Mouse (Mus musculus): Measurements from ENCODE around the gene Rnf5. TPM values are rescaled to one million over a fixed set of nuclear protein-coding genes. Genes with fewer than 3 reads are reported as not detected.

The Rnf5 gene
- polyA plus RNA-seq (2016; fragmentation: Nextera tagmentation; extraction: Ambion mirVana): 240 and 243 TPM in 2 replicates

DNA sequence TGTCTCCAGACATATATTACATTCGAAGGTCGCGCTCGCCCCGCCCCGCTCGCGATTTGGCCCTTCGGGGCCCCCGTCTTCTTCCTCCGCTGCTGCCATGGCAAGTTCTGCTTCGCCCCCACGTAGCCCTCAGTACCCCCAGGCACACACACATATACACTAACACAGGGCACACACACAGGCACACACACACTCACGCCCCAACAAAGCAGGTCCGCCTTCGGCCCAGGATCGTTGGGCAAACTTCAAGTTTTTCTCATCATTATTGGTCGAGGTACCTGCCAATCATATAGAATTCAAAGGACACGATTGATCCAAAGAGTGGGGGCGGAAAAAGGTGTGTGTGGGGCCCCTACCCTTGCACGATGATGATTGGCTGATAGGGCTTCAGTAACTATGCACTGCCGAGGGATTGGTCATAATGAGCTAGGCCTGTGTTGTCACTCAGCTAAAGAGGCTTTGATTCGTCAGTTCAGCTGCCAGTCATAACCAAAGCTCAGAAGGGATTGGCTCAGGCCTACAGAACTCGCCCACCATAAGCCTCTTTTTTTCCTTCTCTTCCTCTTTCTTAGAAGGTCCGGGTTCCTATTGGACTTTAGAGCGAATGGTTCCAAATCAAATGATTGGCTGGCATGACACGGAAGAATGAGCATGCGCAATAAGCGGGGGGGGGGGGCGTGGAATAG is at the start of gene Rnf5:
Gene Rnf5, minus strand, starts transcription at position 316 of the 686 bp plus-strand sequence.
- Histone ChIP-seq H3K27ac (replicated peaks) (peak within 1 kb of the TSS; percentile 94), H3K4me1 (peaks cover 46% of the 10 kb centered on the region), H3K9ac (replicated peaks) (peak within 1 kb of the TSS; percentile 99), H3K4me3 (peak within 1 kb of the TSS; percentile 99), H3K36me3 (peaks cover 28% of the 10 kb centered on the region), H3K27me3 (no peaks in the 10 kb centered on the region), H3K9me3 (no peaks in the 10 kb centered on the region), H3K4me2 (replicated peaks) (peak within 1 kb of the TSS; percentile 99)
- WGBS: under 1% methylated on average over 30 of the region's 30 CpGs
- ATAC-seq (ENCODE audit: low FRiP score, low read depth): peak; percentile 94

DNA sequence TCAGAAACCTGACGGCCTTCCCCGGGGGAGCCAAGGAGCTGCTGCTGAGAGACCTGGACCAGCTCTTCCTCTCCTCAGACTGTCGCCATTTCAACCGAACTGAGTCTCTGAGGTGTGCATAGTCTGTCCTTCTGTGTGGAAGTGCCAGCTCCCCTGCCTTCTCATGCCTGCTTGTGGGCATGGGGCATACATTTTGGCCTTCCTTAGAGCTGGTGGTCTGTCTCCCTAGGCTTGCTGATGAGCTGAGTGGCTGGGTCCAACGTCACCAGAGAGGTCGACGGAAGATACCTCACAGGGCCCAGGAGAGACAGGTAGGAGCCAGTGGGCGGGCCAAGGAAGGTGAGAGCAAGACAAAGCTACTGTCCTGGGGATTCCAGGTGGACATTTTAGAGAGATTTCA is 49.5 kb upstream of the Rnf5 start:
- no peaks in the 10 kb centered on the region for H3K9me3 ChIP-seq
- H3K4me3 ChIP-seq: no peak overlapping the region
- H3K27me3 ChIP-seq: no peaks in the 10 kb centered on the region
- WGBS: 91% methylated on average over 8 of the region's 8 CpGs
- no peak overlapping the region for H3K4me2 ChIP-seq (replicated peaks)
- H3K9ac ChIP-seq (replicated peaks): no peak overlapping the region
- no peak overlapping the region for H3K27ac ChIP-seq (replicated peaks)
- ATAC-seq (ENCODE audit: low FRiP score, low read depth): no peak
- peaks cover 62% of the 10 kb centered on the region for H3K36me3 ChIP-seq
- H3K4me1 ChIP-seq: peaks cover 7% of the 10 kb centered on the region

DNA sequence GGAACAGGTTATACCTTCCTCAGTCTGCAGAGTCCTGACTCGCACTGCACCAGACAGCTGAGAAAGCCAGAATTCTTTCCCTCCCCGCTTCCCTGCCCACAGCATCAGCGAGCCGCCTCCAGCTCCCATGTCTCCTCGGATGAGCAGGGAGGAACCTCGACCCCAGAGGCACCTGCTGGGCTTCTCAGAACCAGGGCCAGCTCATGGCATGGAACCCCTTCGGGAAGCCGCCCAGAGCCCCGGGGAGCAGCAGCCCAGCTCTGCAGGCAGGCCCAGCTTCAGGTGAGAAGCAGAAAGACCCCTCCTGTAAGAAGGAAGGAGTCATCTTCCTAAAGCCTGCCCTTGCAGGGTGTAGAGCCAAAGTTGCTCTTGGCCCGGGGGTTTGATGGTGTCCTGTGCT is 49.1 kb upstream of the Rnf5 start:
- Histone ChIP-seq H3K4me2 (replicated peaks) (no peak overlapping the region), H3K9ac (replicated peaks) (no peak overlapping the region), H3K36me3 (peaks cover 62% of the 10 kb centered on the region), H3K27me3 (no peaks in the 10 kb centered on the region), H3K4me1 (peaks cover 11% of the 10 kb centered on the region), H3K4me3 (no peak overlapping the region), H3K27ac (replicated peaks) (no peak overlapping the region), H3K9me3 (no peaks in the 10 kb centered on the region)
- ATAC-seq (ENCODE audit: low FRiP score, low read depth): no peak
- 89% methylated on average over 10 of the region's 10 CpGs for WGBS

DNA sequence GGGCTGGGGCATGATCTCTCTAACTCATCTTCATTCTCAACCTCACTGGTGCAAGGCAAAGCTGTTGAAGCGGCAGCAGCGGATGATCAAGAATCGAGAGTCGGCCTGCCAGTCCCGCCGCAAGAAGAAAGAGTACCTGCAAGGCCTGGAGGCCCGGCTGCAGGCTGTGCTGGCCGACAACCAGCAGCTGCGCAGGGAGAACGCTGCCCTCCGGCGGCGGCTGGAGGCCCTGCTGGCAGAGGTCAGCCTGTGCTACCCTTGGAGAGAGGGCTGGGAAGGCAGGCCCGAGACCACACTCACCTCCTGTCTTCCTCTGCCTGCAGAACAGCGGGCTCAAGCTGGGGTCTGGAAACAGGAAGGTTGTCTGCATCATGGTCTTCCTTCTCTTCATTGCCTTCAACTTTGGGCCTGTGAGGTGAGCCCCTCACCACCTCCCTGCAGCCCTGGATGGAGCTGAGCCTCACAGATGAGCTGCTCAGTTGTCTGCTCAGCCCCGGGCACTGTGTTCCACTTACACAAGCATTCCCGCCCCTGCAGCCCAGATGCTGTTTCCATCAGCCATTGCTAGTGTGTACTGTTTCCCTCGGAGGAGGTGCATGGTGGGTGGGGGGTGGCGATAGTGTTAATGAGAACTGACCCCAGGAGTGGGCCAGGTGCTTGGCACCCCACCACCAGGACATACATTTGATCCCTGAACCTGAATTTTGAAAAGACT is 48.2 kb upstream of the Rnf5 start:
- H3K27ac ChIP-seq (replicated peaks): no peak overlapping the region
- H3K4me1 ChIP-seq: peaks cover 12% of the 10 kb centered on the region
- no peak overlapping the region for H3K4me2 ChIP-seq (replicated peaks)
- H3K36me3 ChIP-seq: peaks cover 62% of the 10 kb centered on the region
- WGBS: 45% methylated on average over 19 of the region's 19 CpGs
- no peaks in the 10 kb centered on the region for H3K9me3 ChIP-seq
- no peak overlapping the region for H3K9ac ChIP-seq (replicated peaks)
- ATAC-seq (ENCODE audit: low FRiP score, low read depth): no peak
- no peak overlapping the region for H3K4me3 ChIP-seq
- no peaks in the 10 kb centered on the region for H3K27me3 ChIP-seq

DNA sequence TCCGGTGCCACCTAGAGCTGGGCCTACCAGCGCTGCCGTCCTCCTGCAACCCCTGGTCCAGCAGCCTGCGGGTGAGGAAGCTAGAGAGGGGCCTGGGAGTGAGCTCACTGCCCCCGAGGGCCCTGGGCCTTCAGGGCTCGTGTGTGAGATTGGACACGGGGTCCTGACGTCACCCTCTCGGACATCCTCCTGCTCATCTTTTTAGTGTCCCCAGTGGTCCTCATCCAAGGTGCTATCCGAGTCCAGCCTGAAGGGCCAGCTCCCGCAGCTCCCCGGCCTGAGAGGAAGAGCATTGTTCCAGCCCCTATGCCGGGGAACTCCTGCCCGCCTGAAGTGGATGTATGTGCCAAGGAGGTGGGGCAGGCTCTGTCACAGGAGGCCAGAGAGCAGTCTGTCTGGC is 47.3 kb upstream of the Rnf5 start:
- WGBS: 92% methylated on average over 14 of the region's 14 CpGs
- no peak for ATAC-seq (ENCODE audit: low FRiP score, low read depth)

DNA sequence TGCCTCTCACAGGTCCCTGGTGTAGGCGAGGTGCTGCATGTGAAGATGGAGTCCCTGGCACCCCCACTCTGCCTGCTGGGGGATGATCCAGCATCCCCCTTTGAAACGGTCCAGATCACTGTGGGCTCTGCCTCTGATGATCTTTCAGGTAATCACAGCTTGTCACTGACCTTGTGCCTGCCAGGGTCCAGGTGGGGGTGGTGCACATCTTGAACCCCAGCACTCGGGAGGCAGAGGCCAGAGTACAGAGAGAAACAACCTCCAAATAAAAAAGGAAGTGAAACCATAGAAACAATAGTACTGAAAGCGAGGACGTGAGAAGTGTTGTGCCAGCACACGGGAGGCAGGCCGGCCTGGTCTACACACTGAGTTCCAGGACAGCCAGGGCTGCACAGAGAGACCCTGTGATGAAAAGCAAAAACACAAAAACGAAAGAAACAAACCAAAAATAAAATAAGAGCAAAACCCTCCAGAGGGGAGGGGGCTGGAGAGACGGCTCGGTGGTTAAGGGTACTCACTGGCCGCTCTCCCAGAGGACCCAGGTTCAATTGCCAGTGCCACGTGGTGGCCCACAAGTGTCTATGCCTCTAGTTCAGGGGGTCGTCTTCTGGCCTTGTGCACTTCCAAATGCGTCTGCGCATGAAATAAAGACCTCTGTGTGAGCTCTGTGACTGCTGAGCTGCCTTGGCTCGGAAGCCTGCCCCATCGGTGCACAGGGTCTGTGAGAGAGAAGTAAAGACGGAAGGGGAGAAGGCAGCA is 45.8 kb upstream of the Rnf5 start:
- Histone ChIP-seq H3K4me1 (peaks cover 31% of the 10 kb centered on the region), H3K9me3 (no peaks in the 10 kb centered on the region), H3K27ac (replicated peaks) (no peak overlapping the region), H3K4me3 (no peak overlapping the region), H3K4me2 (replicated peaks) (no peak overlapping the region), H3K9ac (replicated peaks) (no peak overlapping the region), H3K36me3 (peaks cover 53% of the 10 kb centered on the region), H3K27me3 (no peaks in the 10 kb centered on the region)
- ATAC-seq (ENCODE audit: low FRiP score, low read depth): no peak
- 91% methylated on average over 18 of the region's 18 CpGs for WGBS

More for the DNA sequence above, 47.3 kb upstream of the Rnf5 start:
- Histone ChIP-seq H3K27ac (replicated peaks) (no peak overlapping the region), H3K4me3 (no peak overlapping the region), H3K9me3 (no peaks in the 10 kb centered on the region), H3K4me1 (peaks cover 20% of the 10 kb centered on the region), H3K27me3 (no peaks in the 10 kb centered on the region), H3K9ac (replicated peaks) (no peak overlapping the region), H3K4me2 (replicated peaks) (no peak overlapping the region), H3K36me3 (peaks cover 62% of the 10 kb centered on the region)

DNA sequence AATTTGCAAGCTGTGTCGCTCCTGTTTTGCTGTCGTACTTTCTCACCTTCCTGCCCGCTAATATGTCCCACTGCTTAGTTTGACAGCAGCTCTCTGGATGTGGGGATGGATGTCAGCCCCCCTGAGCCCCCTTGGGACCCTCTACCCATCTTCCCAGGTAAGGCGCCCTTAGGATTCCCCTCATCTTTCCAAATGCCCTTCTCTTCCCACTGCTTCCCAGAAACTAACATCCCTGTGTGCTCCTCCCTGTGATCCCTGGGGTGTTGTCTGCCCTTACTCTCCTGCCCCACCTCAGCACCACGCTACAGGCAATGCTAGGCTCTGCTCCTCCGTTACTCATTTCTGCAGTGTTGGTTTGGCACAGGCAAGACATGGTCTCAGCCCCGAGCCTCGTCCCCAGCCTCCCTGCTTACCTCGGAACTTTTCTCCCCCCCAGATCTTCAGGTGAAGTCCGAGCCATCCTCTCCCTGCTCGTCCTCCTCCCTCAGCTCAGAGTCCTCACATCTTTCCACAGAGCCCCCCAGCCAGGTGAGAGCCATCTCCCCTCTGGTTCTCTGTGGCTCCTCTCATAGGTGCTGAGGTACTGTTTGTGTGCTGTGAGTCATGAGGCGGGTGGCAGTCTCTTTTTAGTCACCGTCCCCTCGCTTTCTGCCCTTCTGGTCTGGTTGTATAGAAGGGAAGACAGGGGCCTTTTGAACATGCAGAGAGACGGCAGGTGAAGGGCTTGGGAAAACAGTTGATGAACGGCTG is 44.8 kb upstream of the Rnf5 start:
- Histone ChIP-seq H3K27ac (replicated peaks) (no peak overlapping the region), H3K36me3 (peaks cover 45% of the 10 kb centered on the region), H3K9me3 (no peaks in the 10 kb centered on the region), H3K4me1 (peaks cover 36% of the 10 kb centered on the region), H3K4me2 (replicated peaks) (peak overlapping the region; percentile 84), H3K4me3 (peak overlapping the region; percentile 97), H3K27me3 (no peaks in the 10 kb centered on the region), H3K9ac (replicated peaks) (peak overlapping the region; percentile 94)
- no peak for ATAC-seq (ENCODE audit: low FRiP score, low read depth)
- 86% methylated on average over 16 of the region's 16 CpGs for WGBS

DNA sequence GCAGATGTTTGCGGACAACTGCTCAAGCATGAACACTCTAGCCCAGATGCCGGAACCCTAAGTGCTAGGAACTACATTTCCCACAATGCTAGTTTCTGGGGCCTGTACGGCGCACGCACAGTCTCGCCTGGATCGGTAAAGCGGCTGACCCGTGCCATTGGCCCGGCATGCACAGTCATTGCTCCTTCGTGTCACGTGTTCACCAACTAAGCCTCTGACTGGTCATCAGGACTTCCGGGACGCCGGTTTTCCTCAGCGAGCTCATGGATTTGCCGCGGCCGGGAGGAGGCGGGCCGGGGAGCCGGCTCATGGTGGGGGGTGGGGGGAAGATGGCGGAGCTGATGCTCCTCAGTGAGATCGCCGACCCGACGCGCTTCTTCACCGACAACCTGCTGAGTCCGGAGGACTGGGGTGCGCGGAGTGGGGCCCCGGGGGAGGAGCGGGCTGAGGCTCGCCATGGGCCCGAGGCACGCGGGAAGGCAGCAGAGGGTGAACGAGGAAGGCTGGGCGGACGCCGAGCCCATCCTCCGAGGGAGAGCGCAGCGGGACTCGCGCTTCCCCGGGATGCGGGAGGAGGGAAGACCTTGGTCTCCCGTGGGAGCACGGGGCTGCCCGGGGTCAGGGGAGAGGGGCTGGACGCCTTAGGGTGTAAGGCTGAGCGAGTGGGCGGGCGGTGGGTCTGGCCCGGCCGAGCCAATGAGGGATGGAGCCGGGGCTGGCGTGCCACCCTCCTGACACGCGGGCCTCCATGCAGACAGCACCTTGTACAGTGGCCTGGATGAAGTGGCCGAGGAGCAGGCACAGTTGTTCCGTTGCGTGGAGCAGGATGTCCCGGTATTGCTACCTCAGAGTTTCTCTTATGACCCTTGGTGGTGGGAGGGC is 43.7 kb upstream of the Rnf5 start, which contains the start of gene Atf6b:
Gene Atf6b, plus strand, starts transcription at position 241 of the 882 bp plus-strand sequence.
- Histone ChIP-seq H3K36me3 (peaks cover 34% of the 10 kb centered on the region), H3K4me3 (peak within 1 kb of the TSS; percentile 97), H3K4me1 (peaks cover 36% of the 10 kb centered on the region), H3K9me3 (no peaks in the 10 kb centered on the region), H3K9ac (replicated peaks) (peak within 1 kb of the TSS; percentile 94), H3K4me2 (replicated peaks) (peak within 1 kb of the TSS; percentile 84), H3K27me3 (no peaks in the 10 kb centered on the region), H3K27ac (replicated peaks) (peak within 1 kb of the TSS; percentile 80)
- 1% methylated on average over 66 of the region's 66 CpGs for WGBS
- ATAC-seq (ENCODE audit: low FRiP score, low read depth): peak; percentile 96

DNA sequence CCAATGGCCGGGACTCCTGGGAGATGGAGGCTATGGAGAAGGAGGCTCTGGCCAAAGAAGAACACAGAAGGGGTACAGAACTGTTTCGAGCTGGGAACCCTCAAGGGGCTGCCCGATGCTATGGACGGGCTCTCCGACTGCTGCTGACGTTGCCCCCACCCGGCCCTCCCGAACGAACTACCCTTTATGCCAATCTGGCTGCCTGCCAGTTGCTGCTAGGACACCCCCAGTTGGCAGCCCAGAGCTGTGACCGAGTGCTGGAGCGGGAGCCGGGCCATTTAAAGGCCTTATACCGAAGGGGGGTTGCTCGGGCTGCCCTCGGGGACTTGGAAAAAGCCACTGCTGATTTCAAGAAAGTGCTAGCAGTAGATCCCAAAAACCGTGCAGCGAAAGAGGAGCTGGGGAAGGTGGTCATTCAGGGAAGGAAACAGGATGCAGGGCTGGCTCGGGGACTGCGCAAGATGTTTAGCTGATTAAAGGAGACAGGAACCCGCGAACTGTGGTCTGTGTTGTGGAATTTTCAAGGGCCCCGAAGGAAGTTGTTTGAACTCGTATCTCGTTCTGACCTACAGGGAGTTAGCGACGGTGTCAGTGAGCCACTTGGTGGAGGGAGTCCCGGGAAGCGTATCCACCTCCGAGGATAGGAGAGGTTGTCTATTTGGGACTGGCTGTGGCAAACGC is 42.5 kb upstream of the Rnf5 start:
- H3K36me3 ChIP-seq: peaks cover 22% of the 10 kb centered on the region
- peaks cover 42% of the 10 kb centered on the region for H3K4me1 ChIP-seq
- H3K9me3 ChIP-seq: no peaks in the 10 kb centered on the region
- H3K4me2 ChIP-seq (replicated peaks): peak overlapping the region; percentile 73
- peak overlapping the region; percentile 97 for H3K4me3 ChIP-seq
- no peak overlapping the region for H3K27ac ChIP-seq (replicated peaks)
- no peak for ATAC-seq (ENCODE audit: low FRiP score, low read depth)
- 90% methylated on average over 30 of the region's 30 CpGs for WGBS
- H3K27me3 ChIP-seq: no peaks in the 10 kb centered on the region
- no peak overlapping the region for H3K9ac ChIP-seq (replicated peaks)

DNA sequence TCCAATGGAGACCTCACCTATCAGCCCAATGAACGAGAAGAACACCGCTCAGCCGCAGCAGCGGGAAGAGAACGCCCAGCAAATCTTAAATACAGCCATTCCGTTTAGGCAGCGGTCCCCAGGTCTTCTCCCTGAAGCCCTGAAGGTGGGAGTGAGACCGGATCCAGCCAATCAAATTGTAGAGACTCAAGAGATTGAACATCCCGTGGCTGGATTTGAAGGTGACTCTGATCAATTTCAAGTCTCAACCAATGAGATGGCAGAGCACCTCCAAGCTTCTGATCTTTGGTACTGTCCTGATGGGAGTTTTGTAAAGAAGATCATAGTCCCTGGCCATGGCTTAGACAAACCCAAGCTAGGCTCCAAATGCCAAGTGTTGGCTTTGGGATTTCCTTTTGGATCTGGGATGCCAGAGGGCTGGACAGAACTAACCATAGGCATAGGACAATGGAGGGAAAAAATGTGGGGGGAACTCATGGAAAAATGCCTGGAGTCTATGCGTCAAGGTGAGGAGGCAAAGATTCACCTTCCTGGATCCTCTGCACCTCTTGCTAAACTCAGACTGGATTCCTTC is 41.9 kb upstream of the Rnf5 start:
- peaks cover 16% of the 10 kb centered on the region for H3K36me3 ChIP-seq
- H3K27ac ChIP-seq (replicated peaks): no peak overlapping the region; the same call in 1 of the 2 replicates
- H3K4me2 ChIP-seq (replicated peaks): peak overlapping the region; percentile 73
- ATAC-seq (ENCODE audit: low FRiP score, low read depth): no peak
- H3K27me3 ChIP-seq: no peaks in the 10 kb centered on the region
- peaks cover 48% of the 10 kb centered on the region for H3K4me1 ChIP-seq
- 52% methylated on average over 10 of the region's 10 CpGs for WGBS
- peak overlapping the region; percentile 73 for H3K9ac ChIP-seq (replicated peaks)
- H3K9me3 ChIP-seq: no peaks in the 10 kb centered on the region
- peak overlapping the region; percentile 64 for H3K4me3 ChIP-seq
